Mouse (Mus musculus) intestine, embryonic 15.5 days (tissue): ENCODE data around the gene Pter. TPM values are rescaled to one million over a fixed set of nuclear protein-coding genes. Genes with fewer than 3 reads are reported as not detected.
A peak's percentile ranks its signal among the peaks of the same experiment; 100 is the strongest.

Source experiments
- ATAC-seq: fragments of 200-750 bp; cut with Nextera tagmentation; 2 replicates; pipeline ENCODE4 v1.8.0; 2017; ENCODE audit warnings: moderate TSS enrichment, moderate library complexity
- H3K27ac ChIP-seq: fragments of 300-500 bp; sonication (generic); 2 replicates; pipeline ENCODE4 v1.5.1; 2015; ENCODE audit warnings: mild to moderate bottlenecking, inconsistent platforms
- H3K27me3 ChIP-seq: fragments of 300-500 bp; sonication (generic); replicated peaks from 2 replicates; pipeline ENCODE4 v1.6.1; 2015; ENCODE audit warnings: inconsistent platforms
- H3K36me3 ChIP-seq: fragments of 300-500 bp; sonication (generic); 2 replicates; pipeline ENCODE4 v1.6.1; 2015; ENCODE audit warnings: inconsistent platforms
- H3K4me1 ChIP-seq: fragments of 300-500 bp; sonication (generic); replicated peaks from 2 replicates; pipeline ENCODE4 v1.6.1; 2015; ENCODE audit warnings: inconsistent platforms
- H3K4me2 ChIP-seq: fragments of 300-500 bp; sonication (generic); replicated peaks from 2 replicates; pipeline ENCODE4 v1.6.1; 2015; ENCODE audit warnings: mild to moderate bottlenecking, inconsistent platforms
- H3K4me3 ChIP-seq: fragments of 300-500 bp; sonication (generic); replicated peaks from 2 replicates; pipeline ENCODE4 v1.5.1; 2015; ENCODE audit warnings: inconsistent platforms
- H3K9ac ChIP-seq: fragments of 300-500 bp; sonication (generic); 2 replicates; pipeline ENCODE4 v1.6.1; 2015; ENCODE audit warnings: inconsistent platforms
- H3K9me3 ChIP-seq: fragments of 300-500 bp; sonication (generic); 2 replicates; pipeline ENCODE4 v1.6.1; 2016; ENCODE audit warnings: inconsistent platforms
- WGBS: fragments of 180-500 bp; shearing (Covaris S2); methylation state at CpG from one replicate; pipeline ENCODE4 v1.1.7; 2015; 5-methylcytosine and 5-hydroxymethylcytosine counted together
- polyA plus RNA-seq: library from polyadenylated mRNA; unstranded; fragments of >200 nt; fragmentation: Nextera tagmentation; extraction: Ambion mirVana; gene quantifications from 2 replicates; pipeline ENCODE4 v1.2.1, GENCODE M21; 2015

Gene Pter
- polyA plus RNA-seq, 1 experiment from 2014 or later, result 38.2 TPM

GRCm38 (mm10) chr2:13010460-13011341 lies 86.9 kb downstream of the Pter start:
- Histone ChIP-seq H3K9ac (peak overlapping the region; percentile 48), H3K4me1 (peaks cover 19% of the 10 kb centered on the region), H3K27me3 (peaks cover 34% of the 10 kb centered on the region), H3K27ac (no peak overlapping the region), H3K4me3 (peak overlapping the region; percentile 54), H3K9me3 (no peaks in the 10 kb centered on the region), H3K4me2 (peak overlapping the region; percentile 100), H3K36me3 (no peaks in the 10 kb centered on the region)
- ATAC-seq, result peak; percentile 82
- WGBS, result under 1% methylated on average over 74 of the region's 75 CpGs

GRCm38 (mm10) chr2:13011472-13011871 lies 87.6 kb downstream of the Pter start, which contains the start of gene C1ql3:
Gene C1ql3, minus strand, starts transcription at chr2:13011806.
- H3K9me3 ChIP-seq, result no peaks in the 10 kb centered on the region
- H3K4me3 ChIP-seq, result peak within 1 kb of the TSS; percentile 54
- 1% methylated on average over 19 of the region's 19 CpGs for WGBS
- no peaks in the 10 kb centered on the region for H3K36me3 ChIP-seq
- H3K27me3 ChIP-seq, result peaks cover 34% of the 10 kb centered on the region
- peak within 1 kb of the TSS; percentile 100 for H3K4me2 ChIP-seq
- H3K4me1 ChIP-seq, result peaks cover 19% of the 10 kb centered on the region
- no peak within 1 kb of the TSS for H3K27ac ChIP-seq
- peak; percentile 41; the same call in 1 of the 2 replicates for ATAC-seq
- peak within 1 kb of the TSS; percentile 48 for H3K9ac ChIP-seq

GRCm38 (mm10) chr2:13011973-13012372 lies 88.1 kb downstream of the Pter start:
- no peaks in the 10 kb centered on the region for H3K36me3 ChIP-seq
- peaks cover 34% of the 10 kb centered on the region for H3K27me3 ChIP-seq
- H3K9ac ChIP-seq, result no peak overlapping the region
- peaks cover 19% of the 10 kb centered on the region for H3K4me1 ChIP-seq
- 54% methylated on average over 3 of the region's 3 CpGs for WGBS
- ATAC-seq, result no peak
- H3K4me3 ChIP-seq, result peak overlapping the region; percentile 54; the same call in 1 of the 2 replicates
- H3K4me2 ChIP-seq, result peak overlapping the region; percentile 100
- H3K9me3 ChIP-seq, result no peaks in the 10 kb centered on the region
- no peak overlapping the region for H3K27ac ChIP-seq

- WGBS, result 51% methylated on average over 5 of the region's 5 CpGs
- no peaks in the 10 kb centered on the region for H3K9me3 ChIP-seq
- no peak for ATAC-seq
These were observed 94.5 kb downstream of the Pter start for GRCm38 (mm10) chr2:13018382-13018781.

GRCm38 (mm10) chr2:13018861-13019260 lies 95.0 kb downstream of the Pter start:
- no peaks in the 10 kb centered on the region for H3K36me3 ChIP-seq
- no peak overlapping the region for H3K27ac ChIP-seq
- H3K9ac ChIP-seq, result no peak overlapping the region
- 68% methylated on average over 1 of the region's 1 CpGs for WGBS
- no peak overlapping the region for H3K4me2 ChIP-seq
- no peaks in the 10 kb centered on the region for H3K9me3 ChIP-seq
- no peaks in the 10 kb centered on the region for H3K4me1 ChIP-seq
- no peak overlapping the region for H3K4me3 ChIP-seq
- no peak for ATAC-seq
- no peaks in the 10 kb centered on the region for H3K27me3 ChIP-seq

More at GRCm38 (mm10) chr2:13018382-13018781, 94.5 kb downstream of the Pter start:
- H3K27me3 ChIP-seq, result no peaks in the 10 kb centered on the region
- H3K9ac ChIP-seq, result no peak overlapping the region
- no peak overlapping the region for H3K27ac ChIP-seq
- no peaks in the 10 kb centered on the region for H3K4me1 ChIP-seq
- no peak overlapping the region for H3K4me2 ChIP-seq
- H3K4me3 ChIP-seq, result no peak overlapping the region
- no peaks in the 10 kb centered on the region for H3K36me3 ChIP-seq

GRCm38 (mm10) chr2:13038772-13039171 lies 114.9 kb downstream of the Pter start:
- Histone ChIP-seq H3K27ac (no peak overlapping the region), H3K9ac (no peak overlapping the region), H3K4me1 (no peaks in the 10 kb centered on the region), H3K27me3 (no peaks in the 10 kb centered on the region), H3K36me3 (no peaks in the 10 kb centered on the region), H3K4me3 (no peak overlapping the region), H3K9me3 (no peaks in the 10 kb centered on the region), H3K4me2 (no peak overlapping the region)
- ATAC-seq, result no peak
- WGBS, result 50% methylated on average over 3 of the region's 3 CpGs

- H3K4me2 ChIP-seq, result no peak overlapping the region
- no peak overlapping the region for H3K9ac ChIP-seq
- ATAC-seq, result no peak
- WGBS, result 88% methylated on average over 4 of the region's 4 CpGs
- no peaks in the 10 kb centered on the region for H3K9me3 ChIP-seq
- no peaks in the 10 kb centered on the region for H3K4me1 ChIP-seq
- no peaks in the 10 kb centered on the region for H3K27me3 ChIP-seq
- H3K4me3 ChIP-seq, result no peak overlapping the region
- no peak overlapping the region for H3K27ac ChIP-seq
- no peaks in the 10 kb centered on the region for H3K36me3 ChIP-seq
These were observed 115.9 kb downstream of the Pter start for GRCm38 (mm10) chr2:13039785-13040184.

- Histone ChIP-seq H3K9me3 (no peaks in the 10 kb centered on the region), H3K27me3 (no peaks in the 10 kb centered on the region), H3K4me3 (no peak overlapping the region), H3K9ac (no peak overlapping the region), H3K4me2 (no peak overlapping the region), H3K4me1 (no peaks in the 10 kb centered on the region), H3K27ac (no peak overlapping the region), H3K36me3 (no peaks in the 10 kb centered on the region)
- ATAC-seq, result no peak; the same call in 1 of the 2 replicates
- WGBS, result 74% methylated on average over 4 of the region's 4 CpGs
These were observed 120.7 kb downstream of the Pter start for GRCm38 (mm10) chr2:13044555-13044954.

- Histone ChIP-seq H3K4me3 (no peak overlapping the region), H3K9me3 (no peaks in the 10 kb centered on the region), H3K4me2 (no peak overlapping the region), H3K4me1 (no peaks in the 10 kb centered on the region), H3K9ac (no peak overlapping the region), H3K36me3 (no peaks in the 10 kb centered on the region), H3K27ac (no peak overlapping the region), H3K27me3 (no peaks in the 10 kb centered on the region)
- 76% methylated on average over 6 of the region's 6 CpGs for WGBS
- ATAC-seq, result no peak
These were observed 124.8 kb downstream of the Pter start for GRCm38 (mm10) chr2:13048649-13049048.

Other genes starting within 250 kb of the Pter start
- gene C1ql3, start 87.8 kb downstream of the Pter start, polyA plus RNA-seq, result 0.29 and 0.30 TPM in 2 replicates